Mouse (Mus musculus) embryonic facial prominence, embryonic 13.5 days (tissue): ENCODE measurements around the gene Arrdc2. TPM values are rescaled to one million over a fixed set of nuclear protein-coding genes. Genes with fewer than 3 reads are reported as not detected.

Experiments used
- ATAC-seq: fragments of 200-750 bp; cut with Nextera tagmentation; 2 replicates; pipeline ENCODE4 v1.8.0; 2017; ENCODE audit warnings: low read depth; ENCODE audit not compliant: insufficient number of reproducible peaks, insufficient read depth, low FRiP score, low TSS enrichment
- H3K27ac ChIP-seq: fragments of 300-500 bp; sonication (generic); 2 replicates; pipeline ENCODE4 v1.5.1; 2015; ENCODE audit warnings: moderate library complexity, mild to moderate bottlenecking, inconsistent platforms
- H3K27me3 ChIP-seq: fragments of 300-500 bp; sonication (generic); 2 replicates; pipeline ENCODE4 v1.6.1; 2015; ENCODE audit warnings: mild to moderate bottlenecking, inconsistent platforms
- H3K36me3 ChIP-seq: fragments of 300-500 bp; sonication (generic); 2 replicates; pipeline ENCODE4 v1.6.1; 2015; ENCODE audit warnings: mild to moderate bottlenecking, inconsistent platforms
- H3K4me1 ChIP-seq: fragments of 300-500 bp; sonication (generic); 2 replicates; pipeline ENCODE4 v1.6.1; 2015; ENCODE audit warnings: inconsistent platforms
- H3K4me2 ChIP-seq: fragments of 300-500 bp; sonication (generic); 2 replicates; pipeline ENCODE4 v1.6.1; 2015; ENCODE audit warnings: moderate library complexity, mild to moderate bottlenecking, inconsistent platforms
- H3K4me3 ChIP-seq: fragments of 300-500 bp; sonication (generic); 2 replicates; pipeline ENCODE4 v1.5.1; 2015; ENCODE audit warnings: mild to moderate bottlenecking, inconsistent platforms
- H3K9ac ChIP-seq: fragments of 300-500 bp; sonication (generic); 2 replicates; pipeline ENCODE4 v1.6.1; 2015; ENCODE audit warnings: mild to moderate bottlenecking, inconsistent platforms
- H3K9me3 ChIP-seq: fragments of 300-500 bp; sonication (generic); 2 replicates; pipeline ENCODE4 v1.6.1; 2016; ENCODE audit warnings: inconsistent platforms
- WGBS: fragments of 180-500 bp; shearing (Covaris S2); methylation state at CpG from one replicate; pipeline ENCODE4 v1.1.7; 2015; ENCODE audit warnings: mixed read lengths; 5-methylcytosine and 5-hydroxymethylcytosine counted together
- polyA plus RNA-seq: library from polyadenylated mRNA; unstranded; fragments of >200 nt; fragmentation: Nextera tagmentation; extraction: Ambion mirVana; gene quantifications from 2 replicates; pipeline ENCODE4 v1.2.1, GENCODE M21; 2015

Arrdc2 gene
- polyA plus RNA-seq = 5.9 and 7.7 TPM in 2 replicates

DNA sequence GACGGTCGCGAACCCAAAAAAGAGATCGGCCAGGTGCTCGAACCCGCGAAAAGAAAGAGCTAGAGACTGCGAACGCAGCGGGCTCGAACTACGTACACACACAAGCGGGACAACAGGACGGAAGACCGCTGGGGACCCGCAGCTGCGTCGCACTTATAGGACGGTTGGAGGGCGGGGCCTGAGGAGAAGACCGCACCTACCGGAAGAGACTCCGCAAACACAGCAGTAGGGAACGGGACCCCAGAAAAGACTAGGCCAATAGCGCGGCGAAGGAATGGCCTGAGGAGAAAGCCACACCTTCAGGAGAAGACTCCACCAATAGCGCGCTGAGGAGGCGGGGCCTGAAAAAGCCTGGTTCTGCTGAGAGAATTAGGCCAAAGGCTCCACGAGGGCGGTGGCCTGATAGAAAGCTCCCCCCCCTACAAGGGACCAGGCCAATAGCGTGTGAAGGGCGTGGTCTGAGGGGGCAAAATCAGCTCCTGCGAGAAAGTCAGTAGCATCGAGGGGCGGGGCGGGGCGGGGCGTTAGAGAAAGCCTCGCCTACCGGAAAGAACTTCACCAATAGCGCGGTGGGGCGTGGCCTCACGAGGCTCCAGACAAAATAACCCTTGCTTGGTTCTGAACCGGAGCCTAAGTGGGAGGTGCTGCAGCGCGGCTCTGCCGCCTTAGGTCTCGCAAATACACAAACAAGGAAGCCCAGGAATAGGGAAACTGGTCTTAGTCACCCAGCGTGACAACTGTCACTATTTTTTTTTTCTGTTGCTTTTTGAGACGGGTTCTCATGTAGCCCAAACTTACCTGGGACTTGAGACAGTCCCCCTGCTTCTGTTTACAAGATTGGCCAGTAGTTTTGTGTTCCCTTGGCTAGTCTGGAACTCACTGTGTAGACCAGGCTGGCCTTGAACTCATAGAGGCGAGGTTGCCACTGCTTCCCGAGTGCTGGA is at the start of gene Arrdc2:
Gene Arrdc2, minus strand, starts transcription at position 313 of the 944 bp plus-strand sequence.
- peak; percentile 97 for ATAC-seq
- Histone ChIP-seq H3K4me3 (peak within 1 kb of the TSS; percentile 70), H3K9ac (peak within 1 kb of the TSS; percentile 83), H3K4me2 (peak within 1 kb of the TSS; percentile 80), H3K36me3 (peaks cover 21% of the 10 kb centered on the region), H3K27me3 (no peaks in the 10 kb centered on the region), H3K4me1 (peaks cover 15% of the 10 kb centered on the region), H3K27ac (peak within 1 kb of the TSS; percentile 86), H3K9me3 (no peaks in the 10 kb centered on the region)
- WGBS = 2% methylated on average over 55 of the region's 55 CpGs

DNA sequence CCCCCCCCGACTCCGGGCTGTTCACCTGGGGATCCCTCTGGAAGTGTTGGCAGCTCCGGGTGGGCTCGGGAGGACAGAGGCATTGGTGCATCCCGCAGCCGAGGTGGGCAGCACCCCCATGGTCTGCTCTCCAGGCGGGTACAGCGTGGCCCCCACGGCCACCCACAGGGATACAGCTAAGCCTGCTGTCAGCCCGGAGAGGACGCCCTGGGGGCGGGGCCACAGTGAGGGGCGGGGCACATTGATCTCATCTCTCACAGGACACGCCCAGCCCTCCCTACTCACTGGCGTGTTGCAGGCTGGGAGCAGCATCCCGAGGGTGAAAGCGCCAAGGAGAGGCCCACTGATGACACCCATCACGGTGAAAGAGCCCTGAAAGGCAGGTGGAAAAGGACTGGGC is 48.1 kb upstream of the Arrdc2 start:
- no peak overlapping the region; the same call in 1 of the 2 replicates for H3K4me2 ChIP-seq
- H3K9me3 ChIP-seq = no peaks in the 10 kb centered on the region
- no peak for ATAC-seq
- H3K27ac ChIP-seq = no peak overlapping the region
- H3K4me1 ChIP-seq = peaks cover 15% of the 10 kb centered on the region
- H3K27me3 ChIP-seq = peaks cover 33% of the 10 kb centered on the region
- H3K9ac ChIP-seq = no peak overlapping the region
- no peaks in the 10 kb centered on the region for H3K36me3 ChIP-seq
- WGBS = 8% methylated on average over 17 of the region's 18 CpGs
- H3K4me3 ChIP-seq = no peak overlapping the region

DNA sequence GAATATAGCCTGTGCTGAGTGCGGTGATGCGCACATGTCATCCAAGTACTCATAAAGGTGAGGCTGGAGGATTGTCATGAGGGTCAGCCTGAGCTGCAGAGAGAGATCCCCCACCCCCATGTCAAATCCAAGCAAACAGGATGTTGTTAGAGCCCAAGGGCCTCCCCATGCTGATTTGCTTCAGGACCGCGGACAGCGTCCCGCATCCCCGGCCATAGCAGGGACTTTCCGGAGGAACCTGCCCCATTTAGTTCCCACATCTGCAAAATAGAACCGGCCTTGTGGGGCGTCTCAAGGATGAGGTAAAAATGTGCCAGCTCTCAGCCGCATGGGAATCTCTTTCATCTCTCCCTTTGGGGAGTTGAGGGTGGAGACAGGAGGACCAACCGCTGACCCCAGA is 46.1 kb upstream of the Arrdc2 start:
- Histone ChIP-seq H3K4me1 (peaks cover 8% of the 10 kb centered on the region), H3K36me3 (no peaks in the 10 kb centered on the region), H3K4me2 (no peak overlapping the region), H3K27me3 (peaks cover 12% of the 10 kb centered on the region), H3K9ac (no peak overlapping the region), H3K4me3 (no peak overlapping the region), H3K27ac (no peak overlapping the region), H3K9me3 (no peaks in the 10 kb centered on the region)
- no peak for ATAC-seq
- WGBS = 13% methylated on average over 12 of the region's 12 CpGs

DNA sequence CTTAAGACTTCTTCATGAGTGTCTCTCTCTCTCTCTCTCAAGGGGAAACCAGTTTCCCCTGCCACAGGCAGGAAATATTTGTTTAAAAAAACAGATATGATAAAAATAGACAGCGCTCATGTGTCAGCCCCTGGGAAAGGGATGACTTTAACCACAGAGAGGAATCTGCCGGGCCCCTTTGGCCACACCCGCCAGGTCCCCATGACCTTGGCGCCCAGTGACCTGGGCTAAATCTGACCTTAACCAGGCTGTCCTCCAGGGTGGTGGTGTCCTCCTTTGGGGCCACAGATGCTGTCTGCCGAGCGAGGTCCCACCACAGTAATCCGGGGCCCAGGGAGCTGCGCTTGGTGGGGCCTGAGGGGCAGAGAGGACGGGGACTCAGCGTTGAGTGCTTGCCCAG is 45.2 kb upstream of the Arrdc2 start:
- Histone ChIP-seq H3K9ac (no peak overlapping the region), H3K27ac (no peak overlapping the region), H3K36me3 (no peaks in the 10 kb centered on the region), H3K27me3 (peaks cover 5% of the 10 kb centered on the region), H3K4me1 (peaks cover 17% of the 10 kb centered on the region), H3K4me3 (no peak overlapping the region), H3K9me3 (no peaks in the 10 kb centered on the region), H3K4me2 (no peak overlapping the region)
- 89% methylated on average over 10 of the region's 10 CpGs for WGBS
- ATAC-seq = no peak

DNA sequence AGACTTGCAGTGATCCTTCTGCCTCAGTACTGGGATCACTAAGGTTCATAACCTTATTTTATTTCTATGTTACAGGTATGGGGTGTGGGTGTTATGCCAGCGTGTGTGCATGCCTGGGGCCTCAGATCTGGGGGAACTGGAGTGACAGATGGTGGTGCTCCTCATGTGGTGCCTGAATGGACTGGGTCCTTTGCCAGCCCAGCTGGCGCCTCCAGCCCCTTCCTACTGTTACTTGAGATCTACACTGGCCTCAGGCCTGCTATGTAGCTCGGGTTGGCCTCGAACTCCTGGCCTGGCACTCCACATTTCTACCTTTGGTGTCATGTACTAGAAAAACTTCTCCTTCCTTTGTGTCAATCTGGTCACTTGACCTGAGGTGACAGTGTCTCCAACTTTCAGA is 44.7 kb upstream of the Arrdc2 start:
- 77% methylated on average over 4 of the region's 4 CpGs for WGBS
- H3K4me3 ChIP-seq = no peak overlapping the region
- H3K27ac ChIP-seq = no peak overlapping the region
- no peaks in the 10 kb centered on the region for H3K9me3 ChIP-seq
- ATAC-seq = no peak
- H3K27me3 ChIP-seq = peaks cover 4% of the 10 kb centered on the region
- H3K9ac ChIP-seq = no peak overlapping the region
- no peak overlapping the region for H3K4me2 ChIP-seq
- peaks cover 19% of the 10 kb centered on the region for H3K4me1 ChIP-seq
- no peaks in the 10 kb centered on the region for H3K36me3 ChIP-seq

DNA sequence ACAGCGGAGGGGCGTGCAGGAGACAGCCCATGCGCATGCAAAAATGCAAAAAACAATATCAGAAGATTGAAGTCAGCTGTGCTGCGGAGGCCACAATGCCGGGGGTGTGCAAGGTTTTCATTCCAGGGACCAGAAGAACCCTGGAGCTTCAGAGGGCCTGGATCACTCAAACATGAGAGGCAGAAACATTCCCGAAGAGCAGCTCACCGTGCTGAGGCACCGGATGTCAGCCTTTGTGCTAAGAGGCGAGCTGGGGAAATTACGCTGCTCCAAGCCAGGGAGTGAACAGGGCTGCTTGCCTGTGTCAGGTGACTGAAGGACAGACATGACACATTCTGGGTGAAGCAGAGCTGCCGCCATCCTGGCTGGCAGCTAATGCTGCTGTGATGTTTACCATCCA is 41.0 kb upstream of the Arrdc2 start:
- peak overlapping the region; percentile 58 for H3K27ac ChIP-seq
- peaks cover 17% of the 10 kb centered on the region for H3K4me1 ChIP-seq
- peak overlapping the region; percentile 41; the same call in 1 of the 2 replicates for H3K9ac ChIP-seq
- H3K36me3 ChIP-seq = no peaks in the 10 kb centered on the region
- H3K4me3 ChIP-seq = no peak overlapping the region
- no peaks in the 10 kb centered on the region for H3K9me3 ChIP-seq
- 0 out of 2 replicates have a peak overlapping the region, but pooled peaks have one; percentile 14 for H3K4me2 ChIP-seq
- ATAC-seq = no peak
- WGBS = 12% methylated on average over 11 of the region's 11 CpGs
- 0 out of 2 replicates have a peak, but pooled peaks cover 3% of the 10 kb centered on the region for H3K27me3 ChIP-seq

DNA sequence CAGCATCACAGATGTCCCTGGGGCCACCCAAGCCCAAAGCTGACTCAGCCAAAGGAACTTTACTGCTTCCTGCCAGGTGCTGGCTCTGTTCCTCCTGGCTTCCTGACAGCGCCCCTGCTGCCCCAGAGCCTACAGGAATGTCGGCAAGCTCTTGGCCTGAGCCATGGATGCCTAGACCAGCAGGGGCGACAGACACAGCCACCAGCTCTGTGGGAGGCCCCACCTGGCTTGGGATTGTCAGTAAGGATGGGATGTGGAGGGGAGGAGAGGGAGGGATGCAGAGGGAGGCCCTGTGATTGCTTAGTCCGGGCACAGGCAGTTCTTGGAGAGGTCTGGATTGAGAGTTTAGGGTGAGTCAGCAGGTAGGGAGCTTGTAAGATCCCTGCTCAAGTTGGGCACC is 40.6 kb upstream of the Arrdc2 start:
- Histone ChIP-seq H3K4me1 (peaks cover 17% of the 10 kb centered on the region), H3K4me2 (0 out of 2 replicates have a peak overlapping the region, but pooled peaks have one; percentile 14), H3K4me3 (no peak overlapping the region), H3K36me3 (no peaks in the 10 kb centered on the region), H3K27me3 (0 out of 2 replicates have a peak, but pooled peaks cover 3% of the 10 kb centered on the region), H3K27ac (peak overlapping the region; percentile 58), H3K9me3 (no peaks in the 10 kb centered on the region), H3K9ac (peak overlapping the region; percentile 41; the same call in 1 of the 2 replicates)
- no peak for ATAC-seq
- WGBS = 8% methylated on average over 4 of the region's 4 CpGs

DNA sequence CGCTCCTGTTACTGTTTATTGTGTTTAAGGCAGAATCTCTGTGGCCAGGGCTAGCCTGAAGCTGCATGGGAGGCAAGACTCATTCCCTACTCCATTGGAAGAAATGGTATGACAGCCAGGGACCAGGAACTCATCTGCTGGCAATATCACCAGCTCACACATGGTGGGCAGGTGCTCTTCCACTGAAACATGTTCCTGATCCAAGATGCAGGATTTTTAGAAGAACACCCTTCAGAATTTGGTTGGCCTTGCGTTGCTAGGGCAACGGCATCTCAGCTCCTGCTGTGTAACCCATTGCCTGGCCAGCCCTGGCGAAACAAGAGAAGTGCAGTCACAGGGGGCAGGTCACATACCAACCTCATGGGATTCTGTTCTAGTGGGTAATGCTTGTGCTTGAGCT is 40.0 kb upstream of the Arrdc2 start:
- ATAC-seq = no peak
- no peaks in the 10 kb centered on the region for H3K9me3 ChIP-seq
- H3K4me3 ChIP-seq = no peak overlapping the region
- H3K9ac ChIP-seq = no peak overlapping the region
- H3K27ac ChIP-seq = no peak overlapping the region
- H3K36me3 ChIP-seq = no peaks in the 10 kb centered on the region
- H3K4me2 ChIP-seq = no peak overlapping the region
- 0 out of 2 replicates have a peak, but pooled peaks cover 3% of the 10 kb centered on the region for H3K27me3 ChIP-seq
- peaks cover 17% of the 10 kb centered on the region for H3K4me1 ChIP-seq
- WGBS = 45% methylated on average over 4 of the region's 4 CpGs

DNA sequence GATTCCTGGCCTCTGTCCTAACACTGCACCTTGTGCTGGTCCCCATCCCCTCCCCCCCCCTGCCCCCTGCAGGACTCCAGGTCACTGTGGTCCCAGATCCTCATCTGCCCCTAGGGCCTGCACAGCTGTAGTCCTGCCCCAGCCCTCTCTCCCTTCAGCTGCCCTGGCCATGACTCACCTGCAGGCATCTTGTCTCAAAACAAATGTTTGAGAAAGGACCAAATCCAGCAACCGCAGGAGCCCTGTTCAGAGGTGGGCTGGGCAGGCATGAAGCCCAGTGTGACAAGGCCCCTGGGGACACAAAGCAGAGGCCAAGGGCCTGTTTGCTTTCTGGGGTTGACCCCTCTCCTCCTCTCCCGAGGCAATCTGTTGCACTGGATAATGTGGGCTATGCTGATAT is 38.7 kb upstream of the Arrdc2 start:
- ATAC-seq = no peak
- WGBS = 34% methylated on average over 2 of the region's 2 CpGs
- H3K4me3 ChIP-seq = no peak overlapping the region

DNA sequence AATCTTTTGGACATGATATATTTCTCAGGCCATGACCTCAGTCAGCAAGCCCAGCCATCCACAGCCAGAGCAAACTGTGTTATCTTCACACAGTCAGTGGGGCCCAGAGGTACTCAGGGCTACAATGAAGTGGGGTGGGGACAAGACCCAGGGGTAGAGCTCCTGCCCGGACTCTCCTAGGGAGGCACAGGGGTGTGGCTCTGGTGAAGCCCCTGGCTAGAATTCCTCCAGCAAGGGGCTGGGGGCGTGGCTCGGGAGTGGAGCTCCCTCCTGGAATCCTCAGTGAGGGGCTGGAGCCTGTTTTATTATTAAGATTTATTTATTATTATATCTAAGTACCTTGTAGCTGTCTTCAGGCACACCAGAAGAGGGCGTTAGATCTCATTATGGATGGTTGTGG is 36.9 kb upstream of the Arrdc2 start:
- no peak overlapping the region for H3K4me3 ChIP-seq
- peaks cover 25% of the 10 kb centered on the region for H3K4me1 ChIP-seq
- 0 out of 2 replicates have a peak, but pooled peaks cover 3% of the 10 kb centered on the region for H3K27me3 ChIP-seq
- no peak overlapping the region for H3K9ac ChIP-seq
- H3K9me3 ChIP-seq = no peaks in the 10 kb centered on the region
- H3K27ac ChIP-seq = no peak overlapping the region
- no peak for ATAC-seq
- H3K36me3 ChIP-seq = no peaks in the 10 kb centered on the region
- no peak overlapping the region for H3K4me2 ChIP-seq
- WGBS = 56% methylated on average over 4 of the region's 4 CpGs

More for the DNA sequence above, 38.7 kb upstream of the Arrdc2 start:
- H3K27ac ChIP-seq = no peak overlapping the region
- no peak overlapping the region for H3K9ac ChIP-seq
- 0 out of 2 replicates have a peak, but pooled peaks cover 3% of the 10 kb centered on the region for H3K27me3 ChIP-seq
- no peak overlapping the region for H3K4me2 ChIP-seq
- H3K9me3 ChIP-seq = no peaks in the 10 kb centered on the region
- H3K36me3 ChIP-seq = no peaks in the 10 kb centered on the region
- peaks cover 17% of the 10 kb centered on the region for H3K4me1 ChIP-seq

DNA sequence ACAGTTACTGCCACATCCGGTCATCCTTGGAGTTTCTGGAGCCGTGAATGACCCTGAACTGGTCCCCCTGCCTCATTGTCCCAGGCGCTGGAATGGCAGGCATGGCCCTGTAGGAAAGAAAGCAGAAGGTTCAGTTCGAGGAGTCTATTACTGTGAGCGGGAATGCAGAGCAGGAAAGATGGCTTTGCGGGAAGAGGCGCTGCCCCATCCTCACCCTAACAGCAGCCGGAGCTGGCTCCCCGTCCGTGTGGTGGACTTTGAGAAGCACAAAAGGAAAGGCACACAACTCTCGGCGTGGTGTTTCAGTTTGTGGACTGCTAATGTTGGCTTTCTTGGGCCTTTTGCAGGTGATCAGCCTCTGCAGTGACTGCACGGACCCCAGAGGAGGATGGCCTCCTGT is 34.9 kb upstream of the Arrdc2 start:
- no peak for ATAC-seq
- no peak overlapping the region for H3K4me3 ChIP-seq
- 89% methylated on average over 13 of the region's 13 CpGs for WGBS

More for the DNA sequence above, 34.9 kb upstream of the Arrdc2 start:
- H3K4me1 ChIP-seq = peaks cover 14% of the 10 kb centered on the region
- no peak overlapping the region for H3K4me2 ChIP-seq
- H3K9ac ChIP-seq = 0 out of 2 replicates have a peak overlapping the region, but pooled peaks have one; percentile 27
- no peak overlapping the region for H3K27ac ChIP-seq
- H3K36me3 ChIP-seq = no peaks in the 10 kb centered on the region
- no peaks in the 10 kb centered on the region for H3K9me3 ChIP-seq
- H3K27me3 ChIP-seq = 0 out of 2 replicates have a peak, but pooled peaks cover 1% of the 10 kb centered on the region
